Mouse (Mus musculus) lung, postnatal 0 days (tissue): Measurements from ENCODE around the gene Fzr1.
A peak's percentile ranks its signal among the peaks of the same experiment; 100 is the strongest.

Source experiments
- CTCF ChIP-seq: IDR thresholded peaks from 2 replicates; pipeline ENCODE4 v1.5.1; 2016; ENCODE audit warnings: antibody characterized with exemption, mild to moderate bottlenecking
- EP300 ChIP-seq: IDR thresholded peaks from 2 replicates; pipeline ENCODE4 v1.6.1; 2016; ENCODE audit warnings: antibody characterized with exemption, mild to moderate bottlenecking, control low read depth

DNA sequence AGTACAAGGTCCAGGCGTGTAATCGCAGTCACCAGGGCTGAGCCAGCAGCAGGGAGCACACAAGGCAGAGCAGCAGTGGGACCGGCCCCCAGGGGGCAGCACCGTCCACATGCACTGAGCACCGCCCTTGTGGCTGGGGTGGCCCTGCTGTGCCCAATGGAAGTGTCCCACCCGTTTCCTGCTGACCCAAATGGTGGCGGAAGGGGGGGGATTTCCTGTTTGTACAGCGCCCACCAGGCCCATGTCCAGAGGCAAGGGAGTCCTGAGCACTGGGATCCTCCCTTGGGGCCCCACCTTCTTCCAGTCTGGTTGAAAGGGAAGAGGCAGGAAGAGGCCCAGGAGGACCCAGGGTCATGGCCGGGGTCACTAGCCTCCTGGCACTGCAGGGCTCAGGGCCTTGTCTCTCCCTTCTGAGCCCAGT, 30.6 kb upstream of the Fzr1 start:
- peak; percentile 99 for TF ChIP-seq CTCF
- TF ChIP-seq EP300 = peak; percentile 96
